Mouse (Mus musculus): ENCODE data around the gene Ncoa1.

The Ncoa1 gene

DNA sequence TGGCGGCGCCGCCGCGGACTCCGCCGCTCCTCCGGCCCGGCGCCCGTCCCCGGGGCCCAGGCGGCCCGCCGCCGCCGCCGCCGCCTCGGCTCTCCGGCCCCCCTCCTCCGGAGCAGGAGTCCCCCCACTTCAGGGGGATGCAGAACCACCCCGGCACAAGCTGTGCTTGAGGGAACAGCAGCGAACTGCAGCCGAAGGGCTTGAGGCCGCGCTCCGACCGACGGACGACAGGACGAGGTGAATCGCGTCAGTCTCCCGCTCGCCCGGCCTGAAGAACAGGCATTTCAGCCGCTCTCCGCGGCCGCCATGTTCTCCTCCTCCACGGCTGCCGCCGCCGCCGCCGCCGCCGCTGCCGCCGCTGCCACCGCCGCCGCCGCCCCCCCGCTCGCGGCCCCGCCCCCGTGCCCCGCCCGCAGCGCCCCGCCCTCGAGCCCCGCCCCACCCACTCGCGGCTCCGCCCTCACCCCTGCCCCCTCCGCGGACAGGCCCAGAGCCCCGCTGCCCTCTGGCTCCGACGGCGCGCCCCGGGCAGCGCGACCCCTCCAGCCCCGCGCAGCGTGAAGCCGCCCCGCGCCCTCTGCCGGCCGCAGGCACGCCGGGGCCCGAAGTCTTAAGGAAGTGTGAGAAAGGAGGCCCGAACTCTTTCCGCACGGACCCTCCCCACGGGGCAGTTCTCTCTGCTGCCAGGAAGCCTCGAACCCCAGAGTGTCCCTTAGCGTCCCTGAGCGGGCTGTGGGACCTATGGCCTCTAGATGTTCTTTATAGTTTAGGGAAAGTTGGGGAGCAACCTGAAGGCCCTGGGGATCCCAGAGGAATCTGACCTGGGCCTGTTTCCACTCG lies at the start of gene Ncoa1:
Gene Ncoa1, minus strand, starts transcription at position 351 of the 840 bp plus-strand sequence.
- DNase-seq: peak; percentile 85

DNA sequence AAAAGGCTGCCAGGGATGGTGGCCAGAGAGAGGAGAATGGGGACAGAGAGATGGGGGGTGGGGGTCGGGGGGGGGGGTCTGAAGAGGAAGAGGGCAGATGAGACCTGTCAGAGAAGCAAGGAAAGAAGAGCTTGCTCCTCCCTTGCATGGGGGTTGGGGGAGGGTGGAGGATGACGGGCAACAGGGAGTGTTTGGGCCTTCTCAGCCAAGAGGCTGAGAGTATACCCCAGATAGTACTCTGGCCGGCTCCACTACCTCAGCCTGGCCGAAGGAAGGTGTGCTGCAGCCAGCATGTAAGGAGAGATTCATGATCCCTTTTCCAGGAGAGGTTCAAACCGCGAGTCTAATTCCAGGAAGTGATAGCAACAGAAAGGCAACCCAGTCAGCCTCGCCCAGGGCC lies 47.6 kb upstream of the Ncoa1 start:
- DNase-seq: no peak

DNA sequence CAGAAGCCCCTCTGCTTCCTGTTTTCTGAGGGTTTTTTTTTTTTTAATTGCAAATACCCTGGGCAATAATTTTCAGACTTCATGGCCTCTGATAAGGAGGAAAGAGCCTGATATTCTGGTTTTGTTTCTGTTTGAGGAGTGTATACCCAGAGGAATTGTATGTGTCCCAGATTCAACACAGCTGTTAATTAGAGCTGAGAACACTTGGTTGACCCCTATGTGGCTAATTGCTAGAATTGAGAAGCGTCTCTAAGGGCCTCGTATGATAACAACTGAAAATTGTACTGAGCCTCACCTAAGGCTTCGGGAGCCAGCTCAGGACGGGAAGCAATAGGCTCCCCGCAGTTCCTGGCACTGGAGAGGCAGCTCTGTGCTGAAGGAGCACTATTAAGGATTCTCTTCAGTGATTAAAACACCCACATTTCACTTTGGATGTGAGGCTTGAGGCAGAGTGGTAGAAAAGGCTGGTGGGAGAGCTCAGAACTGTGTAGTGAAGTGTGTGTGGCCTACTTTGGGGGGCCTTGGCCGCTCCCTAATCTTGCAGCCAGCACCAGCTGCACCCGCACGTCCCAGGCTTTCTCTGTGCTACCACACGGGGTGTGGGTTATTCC lies 46.8 kb upstream of the Ncoa1 start:
- no peak for DNase-seq

DNA sequence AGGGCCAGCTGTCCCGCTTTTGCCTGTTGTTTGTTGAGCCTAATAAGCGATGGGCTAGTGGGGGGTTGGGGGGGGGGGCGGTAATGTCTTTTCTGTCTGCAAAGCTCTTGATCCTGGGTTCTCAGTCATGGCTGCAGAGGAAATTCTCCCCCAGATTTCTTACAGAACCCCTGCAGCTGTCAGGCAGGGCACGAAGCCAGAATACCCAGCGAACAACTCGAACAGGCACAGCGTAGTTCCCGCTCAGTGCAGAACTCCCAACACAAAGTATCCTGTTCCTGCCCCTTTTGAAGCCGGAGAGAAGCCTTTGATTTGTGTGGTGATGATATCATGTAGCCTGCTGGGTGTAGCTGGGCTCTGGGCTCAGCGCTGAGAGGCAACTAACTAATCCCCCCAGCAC lies 46.2 kb upstream of the Ncoa1 start:
- no peak for DNase-seq

DNA sequence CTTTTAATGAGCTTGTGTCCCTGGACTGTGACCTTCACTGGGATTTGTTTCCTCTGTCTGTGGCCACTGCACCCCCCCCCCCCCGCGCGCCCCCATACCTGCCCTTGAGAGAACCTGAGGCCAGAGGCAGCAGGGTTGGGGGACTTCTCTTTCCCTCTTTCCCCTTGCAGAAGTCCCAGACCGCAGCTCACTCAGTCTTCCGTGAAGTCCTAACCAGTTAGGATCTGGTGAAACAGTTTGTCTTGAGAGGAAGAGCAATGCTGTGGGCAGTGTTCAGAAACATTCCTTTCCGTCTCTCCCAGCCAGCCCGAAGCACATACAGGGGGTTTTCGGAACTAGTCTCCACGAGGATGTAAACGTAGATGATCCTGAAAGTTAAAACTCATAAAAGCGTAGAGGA lies 42.0 kb upstream of the Ncoa1 start:
- DNase-seq: no peak

DNA sequence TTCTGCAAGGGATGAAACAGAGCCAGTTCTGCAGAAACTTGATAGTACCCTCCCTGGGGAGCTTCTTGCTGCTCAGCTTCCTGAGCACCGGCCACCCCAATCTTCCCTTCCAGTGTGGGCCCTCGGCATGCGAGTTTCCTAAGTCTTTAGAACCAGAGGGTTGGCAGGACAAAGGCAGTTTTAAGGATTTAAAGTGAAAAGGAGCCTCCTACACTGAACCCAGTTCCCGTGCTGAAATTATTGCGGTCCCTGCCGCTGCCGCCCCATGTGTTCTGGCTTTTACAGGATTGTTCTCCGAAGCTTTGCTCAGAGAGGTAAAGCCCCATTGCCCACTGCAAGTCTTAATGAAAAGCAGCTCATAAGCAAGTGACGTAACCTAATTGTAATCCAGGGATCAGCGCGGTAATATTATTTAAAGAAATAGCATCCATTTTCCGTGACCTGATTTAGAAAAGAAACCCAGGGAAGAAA lies 32.6 kb upstream of the Ncoa1 start:
- DNase-seq: no peak

DNA sequence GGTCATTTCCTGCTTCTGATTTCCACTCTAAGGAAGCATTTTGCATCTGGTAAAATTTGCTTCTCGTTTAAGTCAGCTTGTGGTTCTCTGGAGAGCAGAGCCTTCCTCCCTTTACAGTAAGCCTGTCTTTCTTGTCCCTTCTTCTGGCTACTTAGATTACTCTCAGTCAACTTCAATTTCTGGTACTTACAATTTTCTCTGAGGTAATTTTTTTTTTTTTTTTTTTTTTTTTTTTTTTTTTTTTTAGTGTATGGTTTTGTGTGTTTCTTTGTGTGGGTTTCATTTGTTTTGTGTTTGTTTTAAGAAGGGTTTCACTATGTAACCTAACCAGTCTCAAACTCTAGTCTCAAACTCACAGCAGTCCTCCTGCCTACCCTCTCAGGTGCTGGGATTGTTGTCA lies 31.2 kb upstream of the Ncoa1 start:
- no peak for DNase-seq

DNA sequence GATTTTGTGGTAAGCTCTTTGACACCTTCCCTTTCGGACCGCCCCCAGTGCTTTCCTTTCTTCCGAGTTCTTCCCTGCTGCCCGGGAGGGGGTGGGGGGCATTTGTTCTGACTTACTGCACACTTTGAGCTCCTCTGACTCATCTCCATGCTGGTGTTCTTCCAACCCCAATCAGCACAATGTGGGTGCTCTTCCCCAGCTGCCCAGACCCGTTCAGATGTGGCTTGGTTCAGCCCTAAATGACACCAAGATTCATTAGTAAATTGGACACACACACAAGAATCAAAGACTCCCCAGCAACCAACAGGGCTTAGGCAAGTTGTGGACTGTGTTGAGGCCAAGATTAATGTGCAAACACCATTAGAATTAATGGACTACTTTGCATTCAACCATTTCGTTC lies 30.5 kb upstream of the Ncoa1 start:
- DNase-seq: no peak

DNA sequence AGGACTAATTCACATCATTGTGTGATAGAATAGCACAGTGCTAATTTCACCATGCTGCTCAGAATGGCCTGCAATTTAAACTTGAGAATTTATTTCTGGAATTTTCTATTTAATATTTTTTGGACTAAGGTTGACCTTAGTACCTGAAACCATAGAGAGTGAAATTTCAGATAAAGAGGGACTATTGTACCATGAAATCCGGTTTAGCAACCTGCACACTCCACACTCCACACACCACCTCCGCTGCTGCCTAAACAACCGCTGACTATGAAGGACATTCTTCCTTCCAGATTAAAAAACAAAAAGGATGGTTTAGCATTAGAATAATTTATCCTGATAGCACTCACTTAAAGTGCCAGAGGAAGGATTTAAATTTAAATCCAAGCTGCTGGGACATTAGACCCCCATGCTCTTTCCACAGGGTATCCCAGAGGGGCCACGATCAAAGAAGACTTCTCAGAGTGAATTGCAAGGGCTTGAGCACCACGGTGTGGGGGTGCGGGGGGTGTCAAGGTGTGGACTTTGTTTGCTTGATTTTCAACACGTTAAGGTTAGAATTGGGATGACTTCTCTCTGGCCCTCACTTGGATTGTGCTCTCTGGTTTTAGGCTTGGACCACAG lies 29.9 kb upstream of the Ncoa1 start:
- DNase-seq: no peak

DNA sequence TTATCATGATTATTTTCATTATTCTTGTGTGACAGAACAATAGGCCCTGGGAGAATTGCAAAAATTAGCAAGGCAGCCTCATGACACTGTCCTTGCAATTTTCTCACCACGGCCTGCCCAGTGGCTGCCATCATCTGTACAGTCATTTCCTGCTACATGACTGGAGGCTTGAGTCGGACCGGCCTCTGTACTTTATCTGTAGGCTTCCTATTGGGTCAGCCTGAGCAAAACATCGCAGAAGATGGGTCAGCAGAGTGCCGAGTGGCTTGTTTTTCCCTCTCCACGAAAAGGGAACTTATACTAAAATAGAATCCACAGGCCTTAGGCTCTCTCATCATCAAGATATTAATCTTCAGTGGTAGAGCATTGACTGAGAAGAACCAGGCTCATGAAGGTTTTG lies 28.3 kb upstream of the Ncoa1 start:
- DNase-seq: no peak

DNA sequence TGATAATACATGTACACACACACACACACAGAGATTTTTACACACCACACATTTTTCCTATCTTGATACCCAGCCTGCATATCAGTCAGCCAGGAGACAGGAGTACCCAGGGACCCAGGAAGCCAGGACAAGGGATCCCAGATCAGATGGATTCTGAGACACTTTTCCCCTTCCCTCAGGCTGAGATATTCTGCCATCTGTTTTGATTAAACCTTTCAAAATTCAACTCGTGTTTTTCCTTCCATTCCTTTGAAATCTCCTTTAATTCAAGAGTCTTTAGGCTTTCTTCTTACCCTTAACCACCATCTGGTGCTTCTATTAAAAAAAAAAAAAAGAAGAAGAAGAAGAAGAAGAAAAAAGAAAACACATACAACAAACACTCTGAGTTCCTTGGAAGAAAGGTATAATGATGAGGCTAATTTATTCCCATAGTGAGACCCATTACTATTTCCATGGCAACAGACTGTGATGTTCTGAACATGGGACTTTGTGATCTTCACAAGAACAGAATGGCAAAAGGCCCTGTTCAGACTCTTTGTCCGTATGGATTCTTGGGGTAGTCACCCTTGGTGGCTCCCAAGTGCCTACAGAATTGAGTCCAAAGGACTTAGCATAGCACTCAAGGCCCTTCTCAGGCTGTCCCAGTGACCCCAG lies 26.8 kb upstream of the Ncoa1 start:
- no peak for DNase-seq

DNA sequence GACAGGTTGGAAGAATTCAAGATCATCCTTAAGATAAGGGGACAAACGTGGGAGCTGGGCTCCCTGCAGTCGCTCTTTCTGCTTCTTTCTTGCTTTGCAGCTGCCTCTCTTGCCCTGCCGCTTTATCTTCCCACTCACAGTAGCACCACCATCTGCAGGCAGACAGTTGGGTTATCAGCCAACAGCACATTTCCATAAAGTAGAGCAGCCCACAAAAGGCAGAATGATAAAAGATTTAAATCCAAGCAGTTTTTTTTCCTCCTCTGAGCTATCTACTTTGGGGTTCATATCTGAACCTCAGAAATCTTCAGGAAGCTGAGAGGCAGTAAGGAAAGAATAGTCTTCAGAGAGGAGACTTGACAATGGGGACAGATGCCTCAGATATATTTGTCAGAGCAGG lies 24.9 kb upstream of the Ncoa1 start:
- no peak for DNase-seq

DNA sequence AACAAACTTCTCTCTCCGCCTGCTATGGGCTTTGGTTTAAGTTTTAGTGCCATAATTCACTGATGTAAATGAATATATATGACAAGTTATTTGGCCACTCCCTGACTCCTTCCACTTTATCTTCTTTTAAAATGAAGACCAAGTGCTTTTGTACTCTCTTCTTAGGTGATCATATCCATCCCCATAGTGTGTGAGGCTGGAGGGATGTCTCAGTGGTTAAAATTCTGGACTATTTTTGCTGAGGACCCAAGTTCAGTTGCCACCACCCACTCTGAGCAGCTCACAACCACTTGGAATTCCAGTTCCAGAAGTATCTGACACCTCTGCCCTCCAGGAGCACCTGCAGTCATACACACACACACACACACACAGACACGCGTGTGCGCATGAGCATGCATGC lies 23.5 kb upstream of the Ncoa1 start:
- no peak for DNase-seq

DNA sequence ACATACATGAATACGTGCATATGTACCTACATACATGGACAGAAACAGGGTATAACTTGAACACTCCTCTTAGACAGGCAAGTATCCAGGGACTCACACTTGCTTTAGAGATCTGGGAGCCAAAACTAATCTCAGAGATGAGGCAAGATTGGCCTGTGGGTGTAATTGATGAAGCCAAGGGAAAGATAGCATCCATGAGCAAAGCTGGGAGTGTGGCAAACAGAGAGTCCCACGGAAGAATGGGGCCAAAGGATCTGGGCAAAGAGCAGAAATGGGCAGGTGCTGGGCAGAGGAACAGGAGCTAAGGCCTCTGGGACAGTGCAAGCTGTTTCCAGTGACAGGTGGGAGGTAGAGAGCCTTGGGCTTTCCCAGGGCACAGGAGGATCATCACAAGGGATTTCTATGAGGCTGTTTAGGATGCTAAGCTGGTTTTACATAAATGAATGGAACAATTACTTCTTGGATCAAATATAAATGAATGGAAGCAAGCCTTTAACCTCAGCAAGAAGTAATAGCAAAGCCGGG lies 22.7 kb upstream of the Ncoa1 start:
- no peak for DNase-seq

DNA sequence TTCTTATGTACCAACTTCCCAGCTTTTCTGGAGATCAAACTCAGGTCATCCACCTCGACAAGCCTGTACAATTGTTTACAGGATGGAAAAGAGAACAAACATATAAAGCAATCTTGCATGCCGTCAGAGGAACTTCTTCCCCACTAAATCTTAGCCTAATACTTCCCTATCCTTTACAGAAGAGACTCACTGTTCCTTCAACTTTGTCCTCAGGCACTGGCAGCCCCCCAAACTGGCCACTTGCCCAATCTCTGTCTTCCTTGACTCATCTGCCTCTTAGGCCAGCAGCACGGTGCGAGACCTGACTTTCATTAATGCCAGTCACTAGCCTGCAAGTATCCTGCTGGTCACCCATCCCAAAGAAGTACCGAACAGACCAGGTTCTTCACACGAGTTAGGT lies 11.4 kb upstream of the Ncoa1 start:
- DNase-seq: no peak

DNA sequence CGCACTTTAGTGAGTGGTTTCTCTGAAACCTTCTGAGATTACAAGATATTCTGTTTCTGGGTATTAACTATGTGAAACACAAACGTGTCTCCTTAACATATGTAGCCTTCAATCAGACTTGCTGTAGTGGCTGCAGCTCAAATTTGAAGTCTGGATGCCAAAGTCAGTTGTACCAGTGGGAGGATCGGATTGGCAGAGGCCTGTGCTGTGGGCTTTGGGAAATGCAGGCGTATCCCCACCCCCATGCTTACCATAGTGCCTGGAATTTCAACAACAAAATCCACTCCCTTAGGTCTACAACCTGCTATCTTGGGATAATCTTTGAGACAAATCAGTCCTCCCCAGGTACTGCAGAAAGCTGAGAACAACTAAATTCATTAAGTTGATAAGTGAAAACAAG lies 6.4 kb upstream of the Ncoa1 start:
- no peak for DNase-seq

DNA sequence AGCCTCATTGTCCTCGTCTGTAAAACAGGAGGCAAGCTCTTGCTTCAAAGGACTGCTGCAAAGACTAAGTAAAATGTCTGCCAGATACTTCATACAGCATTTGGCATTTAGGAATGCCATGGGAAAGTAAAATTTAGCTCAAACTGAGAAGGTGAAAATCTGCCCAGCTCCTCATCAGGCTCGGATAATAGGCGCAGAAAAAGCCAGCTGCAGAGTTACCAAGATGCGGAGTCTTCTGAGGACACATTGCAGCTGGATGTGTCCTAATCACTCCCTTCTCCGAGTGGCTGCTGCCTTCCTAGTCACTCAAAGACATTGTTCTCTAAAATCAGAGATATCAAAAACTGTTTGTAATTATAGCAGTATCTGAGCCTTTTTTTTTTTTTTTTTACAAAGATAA lies 4.7 kb upstream of the Ncoa1 start:
- no peak for DNase-seq

DNA sequence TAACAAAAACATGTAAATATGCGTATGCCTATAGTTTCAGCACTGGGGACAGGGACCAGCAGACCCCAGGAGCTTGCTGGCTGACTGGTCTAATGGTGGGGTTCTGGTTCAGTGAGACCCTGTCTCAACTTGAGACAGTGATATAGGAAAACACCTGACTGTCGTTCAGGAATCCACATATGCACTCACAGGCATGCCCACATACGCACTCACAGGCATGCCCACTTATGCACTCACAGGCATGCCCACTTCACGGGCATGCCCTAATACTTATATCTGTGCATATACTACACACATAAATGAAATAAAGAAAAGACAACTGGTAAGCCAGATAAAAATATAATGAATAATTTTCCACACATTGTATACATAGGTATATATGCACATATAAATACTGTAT lies 3.3 kb upstream of the Ncoa1 start:
- DNase-seq: no peak

DNA sequence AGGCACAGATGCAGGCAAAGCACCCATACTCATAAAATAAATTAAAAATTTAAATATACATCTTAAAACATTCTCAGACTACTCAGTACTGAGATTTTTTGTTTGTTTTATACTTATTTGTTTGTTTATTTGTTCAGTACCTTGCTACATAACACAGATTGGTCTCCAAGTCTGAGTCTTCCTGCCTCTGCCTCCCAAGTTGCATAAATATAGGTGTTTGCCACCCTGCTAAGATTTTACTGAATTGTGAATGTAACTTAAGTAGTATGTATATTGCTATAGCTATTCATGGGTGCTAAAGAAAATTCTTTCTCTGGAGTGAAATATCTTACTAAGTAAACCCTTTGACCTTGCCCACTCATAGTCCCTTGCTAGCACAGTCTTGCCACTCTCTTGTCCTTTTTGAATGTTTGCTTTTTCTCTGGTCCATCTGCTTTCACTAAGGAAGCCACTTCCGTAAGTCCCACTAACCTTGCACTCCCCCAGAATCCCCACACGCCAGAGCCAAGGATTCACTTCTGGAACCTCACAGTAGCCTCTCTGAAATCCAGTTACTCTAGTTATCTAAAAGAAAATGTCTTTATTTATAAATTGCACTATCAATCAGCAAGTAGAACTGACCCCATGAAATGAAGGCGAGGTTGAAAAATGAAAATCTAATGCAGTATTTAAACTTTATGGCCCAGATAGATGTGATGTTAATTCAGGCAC lies 2.3 kb upstream of the Ncoa1 start:
- no peak for DNase-seq

DNA sequence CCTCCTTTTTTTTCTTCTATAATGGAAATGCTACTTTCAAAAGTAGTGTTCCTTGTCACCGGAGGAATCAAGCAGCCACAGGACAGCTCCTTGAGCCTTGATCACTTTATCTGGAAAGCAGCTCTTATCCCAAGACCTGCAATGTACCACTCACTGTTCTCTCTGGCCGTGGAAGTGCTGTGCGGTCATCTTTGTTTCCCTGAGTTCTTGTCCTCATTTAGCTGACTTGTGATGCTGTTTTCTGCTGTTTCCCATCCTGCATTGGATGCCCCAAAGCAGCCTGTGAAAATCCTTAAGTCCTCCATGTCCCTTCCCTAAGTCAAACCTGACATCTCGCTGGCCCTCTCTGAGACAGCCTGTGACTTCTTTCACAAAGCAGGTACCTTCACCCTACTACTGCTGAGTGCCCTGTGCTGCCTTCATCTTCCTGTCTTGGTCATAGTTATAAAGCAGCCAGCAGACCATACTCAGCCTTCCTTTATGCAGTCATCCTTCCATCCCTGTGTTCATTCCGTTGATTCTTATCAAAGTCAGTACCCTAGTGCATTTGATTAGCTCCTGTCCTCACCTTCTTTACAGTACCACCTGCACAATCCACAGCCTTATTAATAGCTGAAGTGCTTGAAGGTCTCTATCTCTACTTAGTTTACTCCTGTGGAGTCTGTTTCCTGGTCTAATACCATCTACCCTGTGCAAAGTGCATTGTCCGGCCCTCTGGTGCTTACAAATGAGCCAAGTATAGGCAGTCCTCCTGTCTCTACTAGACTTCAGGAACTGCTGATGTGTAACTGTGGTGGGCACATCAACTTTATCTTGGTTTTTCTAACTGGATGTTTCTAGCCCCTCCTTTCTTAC lies 1.2 kb upstream of the Ncoa1 start:
- no peak for DNase-seq

DNA sequence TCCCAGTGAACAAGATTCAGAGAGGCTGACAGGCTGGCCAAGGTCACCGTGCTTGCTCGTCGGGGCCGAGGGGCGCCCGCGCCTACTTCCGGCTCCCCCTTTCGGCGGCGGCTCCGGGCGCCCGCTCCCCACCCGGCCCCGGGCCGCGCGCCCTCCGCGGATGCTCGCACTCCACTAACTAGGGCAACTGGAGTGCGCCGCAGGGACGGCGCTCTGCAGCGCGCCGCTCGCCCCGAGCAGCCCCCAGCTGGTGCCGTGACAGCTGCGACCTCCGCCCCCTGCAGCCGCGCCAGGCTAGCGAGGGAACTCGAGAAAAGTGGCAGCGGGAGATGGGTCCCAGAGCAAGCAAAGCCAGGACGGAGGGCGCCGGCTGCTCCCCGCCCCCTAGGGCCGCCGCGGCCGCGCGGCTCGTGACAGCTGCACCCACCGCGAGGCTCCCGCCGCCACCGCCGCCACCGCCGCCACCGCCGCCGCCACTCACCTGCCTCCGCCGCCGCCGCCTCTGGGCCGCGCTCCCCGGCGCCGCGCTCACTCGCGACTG lies 621 bp downstream of the Ncoa1 start:
- DNase-seq: peak; percentile 87

Data from thymus, postnatal 14 days (tissue).